Mouse (Mus musculus): Measurements from ENCODE around the gene Dtx3. TPM values are rescaled to one million over a fixed set of nuclear protein-coding genes. Genes with fewer than 3 reads are reported as not detected.

Gene Dtx3
- polyA plus RNA-seq (2014; fragmentation: Illumina TruSeq; extraction: RNeasy Lipid Tissue Mini Kit (QIAGEN cat#74804); ENCODE audit: low read depth, low replicate concordance): 53.5 TPM

DNA sequence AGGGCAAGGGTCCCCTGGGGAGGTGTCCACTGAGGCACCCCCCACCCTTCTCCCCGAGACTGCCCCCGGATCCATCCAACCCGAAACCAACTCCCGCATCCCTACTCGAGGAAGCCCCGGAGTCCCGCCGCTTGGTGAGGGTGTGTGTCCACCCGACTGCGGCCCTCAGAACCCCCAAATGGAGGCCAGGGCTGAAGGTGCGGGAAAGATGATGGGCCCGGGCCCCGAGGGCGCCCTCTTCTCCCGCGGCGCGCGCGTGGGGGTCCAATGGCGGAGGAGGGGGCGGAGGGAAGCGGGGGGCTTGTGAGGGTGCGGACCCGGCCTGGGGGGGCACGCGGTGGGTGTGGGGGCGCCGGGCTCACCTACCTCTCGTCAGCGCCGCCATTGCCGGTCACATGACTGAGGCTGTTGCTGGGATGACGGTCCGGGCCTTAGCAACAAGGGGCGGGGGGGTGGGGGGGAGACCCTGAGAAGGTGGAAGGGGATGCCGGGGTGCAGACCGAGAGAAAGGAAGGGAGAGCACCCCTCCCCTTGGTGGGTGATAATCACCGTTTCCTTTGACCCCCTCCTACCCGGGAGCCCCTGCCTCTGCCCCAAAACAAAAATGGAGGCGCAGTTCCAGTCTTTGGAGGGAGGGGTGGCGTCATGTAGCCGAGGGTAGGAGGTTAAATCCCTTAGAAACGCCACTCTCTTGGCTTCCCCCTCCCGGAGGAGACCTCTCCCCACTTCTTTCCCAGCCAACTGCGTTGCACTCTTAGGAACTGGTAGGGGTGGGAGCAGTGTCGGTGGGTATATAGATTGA is at the start of gene Dtx3:
Gene Dtx3, minus strand, starts transcription at position 401 of the 802 bp plus-strand sequence.

GRCm38 (mm10) chr10:127211414-127211854 is 15.9 kb upstream of the Dtx3 start, which contains the start of gene Pip4k2c:
TSS of gene Pip4k2c (minus strand) at chr10:127211585.

DNA sequence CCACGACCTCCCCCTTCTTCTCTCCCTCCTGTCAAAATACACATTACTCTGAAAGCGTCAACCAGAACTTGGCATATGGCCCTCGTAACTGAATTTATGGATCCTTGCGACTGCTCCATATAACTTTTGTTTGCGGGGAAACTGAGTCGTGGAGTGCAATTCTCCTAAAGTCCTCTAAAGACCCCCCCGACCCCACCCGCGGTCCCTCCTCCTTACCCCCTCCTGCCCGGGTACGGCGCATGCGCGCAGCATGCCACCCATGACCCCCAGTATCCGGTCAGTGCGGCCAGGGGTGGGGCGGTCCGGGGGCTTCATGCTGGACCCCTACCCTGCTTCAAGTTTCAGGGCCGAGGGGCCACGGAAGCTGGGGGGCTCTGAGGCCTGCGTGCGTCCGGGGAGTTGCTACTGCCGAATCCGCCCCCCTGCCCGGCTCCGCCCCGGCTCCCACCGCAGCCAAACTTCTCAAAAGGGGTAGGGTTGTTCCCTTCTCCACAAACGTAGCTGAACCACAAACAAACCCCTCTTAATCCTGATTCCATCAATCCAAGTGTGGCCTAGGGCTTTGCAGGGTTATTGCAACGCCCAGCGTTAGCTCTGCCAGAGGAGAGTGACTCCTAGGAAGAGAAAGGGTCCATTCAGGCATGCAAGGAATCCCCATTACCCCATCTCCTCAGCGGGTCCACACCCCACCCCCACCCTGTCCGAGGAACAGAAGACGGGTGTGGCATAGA is 5.7 kb downstream of the Dtx3 start, which contains the start of gene Arhgef25:
Gene Arhgef25, minus strand, starts transcription at position 433 of the 731 bp plus-strand sequence.

GRCm38 (mm10) chr10:127179871-127180694 is 15.4 kb downstream of the Dtx3 start, which contains the start of gene Slc26a10:
TSS of gene Slc26a10 (minus strand) at chr10:127180645.

DNA sequence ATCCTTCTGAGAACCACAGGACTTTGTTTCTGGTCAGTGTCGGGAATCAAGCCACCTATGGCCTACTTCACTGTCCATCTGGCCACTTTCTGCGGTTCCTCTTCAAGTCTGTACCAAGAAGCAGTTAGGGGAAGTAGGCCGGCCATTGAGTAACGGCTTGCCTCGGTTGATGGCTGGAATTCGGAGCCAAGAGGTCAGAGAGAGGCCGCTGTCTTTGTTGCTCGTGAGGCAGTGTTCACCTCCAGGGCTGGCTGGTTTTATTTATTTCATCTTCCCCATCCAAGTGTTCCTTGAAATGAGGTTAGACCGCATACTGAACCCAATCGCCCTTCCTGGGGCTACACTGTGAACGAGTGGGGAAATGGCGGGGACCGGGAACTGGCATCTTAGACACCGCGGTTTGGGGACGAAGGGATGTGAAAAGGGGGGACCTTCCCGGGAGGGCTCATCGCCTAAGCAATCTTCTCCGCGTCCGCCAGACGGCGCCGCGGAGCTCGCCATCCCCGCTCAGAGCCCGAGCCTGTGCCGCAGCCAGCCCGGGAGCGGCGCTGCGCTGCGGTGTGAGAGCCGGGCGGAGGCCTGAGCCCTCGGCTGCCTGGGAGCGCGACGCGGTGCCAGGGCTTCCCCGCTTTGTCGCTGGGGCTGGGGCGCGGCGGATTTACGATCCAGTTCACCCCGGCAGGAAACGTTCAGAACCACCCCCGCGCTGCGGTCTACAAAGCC is 30.7 kb downstream of the Dtx3 start, which contains the start of gene B4galnt1:
Gene B4galnt1, plus strand, starts transcription at position 595 of the 723 bp plus-strand sequence.

Other genes with a start within 250 kb of the Dtx3 start
- gene Ctdsp2, start 217.0 kb downstream of the Dtx3 start, polyA plus RNA-seq (2014; fragmentation: Illumina TruSeq; extraction: RNeasy Lipid Tissue Mini Kit (QIAGEN cat#74804); ENCODE audit: low read depth, low replicate concordance): 91.4 TPM
- gene Avil, start 195.0 kb downstream of the Dtx3 start, polyA plus RNA-seq (2014; fragmentation: Illumina TruSeq; extraction: RNeasy Lipid Tissue Mini Kit (QIAGEN cat#74804); ENCODE audit: low read depth, low replicate concordance): 0.94 TPM
- 50.1 TPM for gene Tsfm, start 164.9 kb downstream of the Dtx3 start, polyA plus RNA-seq (2014; fragmentation: Illumina TruSeq; extraction: RNeasy Lipid Tissue Mini Kit (QIAGEN cat#74804); ENCODE audit: low read depth, low replicate concordance)
- gene Mettl1, start 154.3 kb downstream of the Dtx3 start, polyA plus RNA-seq (2014; fragmentation: Illumina TruSeq; extraction: RNeasy Lipid Tissue Mini Kit (QIAGEN cat#74804); ENCODE audit: low read depth, low replicate concordance): 17.0 TPM
- not detected for gene Eef1akmt3, start 154.2 kb downstream of the Dtx3 start, polyA plus RNA-seq (2014; fragmentation: Illumina TruSeq; extraction: RNeasy Lipid Tissue Mini Kit (QIAGEN cat#74804); ENCODE audit: low read depth, low replicate concordance)
- not detected for gene Cyp27b1, start 147.5 kb downstream of the Dtx3 start, polyA plus RNA-seq (2014; fragmentation: Illumina TruSeq; extraction: RNeasy Lipid Tissue Mini Kit (QIAGEN cat#74804); ENCODE audit: low read depth, low replicate concordance)
- 3.0 TPM for gene March9, start 135.5 kb downstream of the Dtx3 start, polyA plus RNA-seq (2014; fragmentation: Illumina TruSeq; extraction: RNeasy Lipid Tissue Mini Kit (QIAGEN cat#74804); ENCODE audit: low read depth, low replicate concordance)
- 104 TPM for gene Cdk4, start 132.2 kb downstream of the Dtx3 start, polyA plus RNA-seq (2014; fragmentation: Illumina TruSeq; extraction: RNeasy Lipid Tissue Mini Kit (QIAGEN cat#74804); ENCODE audit: low read depth, low replicate concordance)
- gene Tspan31, start 125.5 kb downstream of the Dtx3 start, polyA plus RNA-seq (2014; fragmentation: Illumina TruSeq; extraction: RNeasy Lipid Tissue Mini Kit (QIAGEN cat#74804); ENCODE audit: low read depth, low replicate concordance): 65.6 TPM
- 2.9 TPM for gene Agap2, start 120.4 kb downstream of the Dtx3 start, polyA plus RNA-seq (2014; fragmentation: Illumina TruSeq; extraction: RNeasy Lipid Tissue Mini Kit (QIAGEN cat#74804); ENCODE audit: low read depth, low replicate concordance)
- 36.6 TPM for gene Os9, start 74.6 kb downstream of the Dtx3 start, polyA plus RNA-seq (2014; fragmentation: Illumina TruSeq; extraction: RNeasy Lipid Tissue Mini Kit (QIAGEN cat#74804); ENCODE audit: low read depth, low replicate concordance)
- 1.5 TPM for gene B4galnt1, start 30.5 kb downstream of the Dtx3 start, polyA plus RNA-seq (2014; fragmentation: Illumina TruSeq; extraction: RNeasy Lipid Tissue Mini Kit (QIAGEN cat#74804); ENCODE audit: low read depth, low replicate concordance)
- gene Slc26a10, start 15.1 kb downstream of the Dtx3 start, polyA plus RNA-seq (2014; fragmentation: Illumina TruSeq; extraction: RNeasy Lipid Tissue Mini Kit (QIAGEN cat#74804); ENCODE audit: low read depth, low replicate concordance): 26.9 TPM
- 23.2 TPM for gene Arhgef25, start 5.6 kb downstream of the Dtx3 start, polyA plus RNA-seq (2014; fragmentation: Illumina TruSeq; extraction: RNeasy Lipid Tissue Mini Kit (QIAGEN cat#74804); ENCODE audit: low read depth, low replicate concordance)
- gene Pip4k2c, start 15.9 kb upstream of the Dtx3 start, polyA plus RNA-seq (2014; fragmentation: Illumina TruSeq; extraction: RNeasy Lipid Tissue Mini Kit (QIAGEN cat#74804); ENCODE audit: low read depth, low replicate concordance): 35.2 TPM
- 0.89 TPM for gene Kif5a, start 67.6 kb upstream of the Dtx3 start, polyA plus RNA-seq (2014; fragmentation: Illumina TruSeq; extraction: RNeasy Lipid Tissue Mini Kit (QIAGEN cat#74804); ENCODE audit: low read depth, low replicate concordance)
- gene Dctn2, start 70.6 kb upstream of the Dtx3 start, polyA plus RNA-seq (2014; fragmentation: Illumina TruSeq; extraction: RNeasy Lipid Tissue Mini Kit (QIAGEN cat#74804); ENCODE audit: low read depth, low replicate concordance): 139 TPM
- 18.0 TPM for gene Mbd6, start 93.3 kb upstream of the Dtx3 start, polyA plus RNA-seq (2014; fragmentation: Illumina TruSeq; extraction: RNeasy Lipid Tissue Mini Kit (QIAGEN cat#74804); ENCODE audit: low read depth, low replicate concordance)
- gene Mars, start 116.1 kb upstream of the Dtx3 start, polyA plus RNA-seq (2014; fragmentation: Illumina TruSeq; extraction: RNeasy Lipid Tissue Mini Kit (QIAGEN cat#74804); ENCODE audit: low read depth, low replicate concordance): 49.6 TPM
- gene Arhgap9, start 126.2 kb upstream of the Dtx3 start, polyA plus RNA-seq (2014; fragmentation: Illumina TruSeq; extraction: RNeasy Lipid Tissue Mini Kit (QIAGEN cat#74804); ENCODE audit: low read depth, low replicate concordance): 2.8 TPM
- 1.3 TPM for gene Gli1, start 146.2 kb upstream of the Dtx3 start, polyA plus RNA-seq (2014; fragmentation: Illumina TruSeq; extraction: RNeasy Lipid Tissue Mini Kit (QIAGEN cat#74804); ENCODE audit: low read depth, low replicate concordance)
- not detected for gene Inhbe, start 158.7 kb upstream of the Dtx3 start, polyA plus RNA-seq (2014; fragmentation: Illumina TruSeq; extraction: RNeasy Lipid Tissue Mini Kit (QIAGEN cat#74804); ENCODE audit: low read depth, low replicate concordance)
- not detected for gene Inhbc, start 174.7 kb upstream of the Dtx3 start, polyA plus RNA-seq (2014; fragmentation: Illumina TruSeq; extraction: RNeasy Lipid Tissue Mini Kit (QIAGEN cat#74804); ENCODE audit: low read depth, low replicate concordance)
- gene R3hdm2, start 184.6 kb upstream of the Dtx3 start, polyA plus RNA-seq (2014; fragmentation: Illumina TruSeq; extraction: RNeasy Lipid Tissue Mini Kit (QIAGEN cat#74804); ENCODE audit: low read depth, low replicate concordance): 142 TPM